Mouse (Mus musculus): ENCODE results near the gene Wdr86. TPM values are rescaled to one million over a fixed set of nuclear protein-coding genes. Genes with fewer than 3 reads are reported as not detected.

Gene Wdr86
- total and polyA plus RNA-seq, 2 experiments from 2014 or later: 4.4 to 13.1 TPM

- Histone ChIP-seq H3K9ac (no peak overlapping the region), H3K4me3 (ENCODE audit: low read depth, low read length) (no peak overlapping the region)
Measured at GRCm38 (mm10) chr5:24723527-24724269, 6.8 kb downstream of the Wdr86 start.

DNA sequence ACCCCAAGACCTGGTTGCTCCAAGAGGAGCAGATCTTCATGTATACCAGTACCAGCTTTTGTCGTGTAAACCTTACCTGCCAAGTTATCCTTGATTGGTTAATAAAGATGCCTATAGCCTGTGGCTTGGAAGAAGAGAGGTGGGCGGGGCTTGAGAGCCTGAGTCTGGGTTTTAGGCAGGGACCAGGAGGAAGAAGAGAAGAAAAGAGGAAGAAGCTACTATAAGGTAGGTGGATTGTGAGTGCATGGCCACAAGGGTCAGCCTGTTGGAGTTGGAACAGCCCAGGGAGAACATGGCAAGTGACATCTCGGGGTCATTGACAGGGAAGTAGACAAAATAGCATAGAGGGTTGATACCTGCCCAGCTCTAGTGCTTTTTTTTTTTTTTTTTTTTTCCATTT, 10.7 kb downstream of the Wdr86 start:
- Histone ChIP-seq H3K36me3 (ENCODE audit: insufficient read depth) (no peaks in the 10 kb centered on the region), H3K27me3 (ENCODE audit: insufficient read depth, low read length) (no peaks in the 10 kb centered on the region), H3K4me2 (ENCODE audit: low read depth) (no peak overlapping the region), H3K9me3 (ENCODE audit: low read length) (no peaks in the 10 kb centered on the region), H3K9ac (no peak overlapping the region), H3K4me1 (ENCODE audit: insufficient read depth) (no peaks in the 10 kb centered on the region), H3K4me3 (ENCODE audit: low read depth, low read length) (no peak overlapping the region), H3K27ac (ENCODE audit: low read depth, low read length) (no peak overlapping the region)
- no peak for DNase-seq
- 79% methylated on average over 3 of the region's 3 CpGs for WGBS
- no peak for ATAC-seq
- TF ChIP-seq CTCF (IDR thresholded peaks at IDR 0.05; ENCODE audit: low read depth): no peak

More at GRCm38 (mm10) chr5:24723527-24724269, 6.8 kb downstream of the Wdr86 start:
- Histone ChIP-seq H3K4me2 (ENCODE audit: low read depth) (no peak overlapping the region), H3K27me3 (ENCODE audit: insufficient read depth, low read length) (no peaks in the 10 kb centered on the region), H3K27ac (ENCODE audit: low read depth, low read length) (no peak overlapping the region), H3K36me3 (ENCODE audit: insufficient read depth) (no peaks in the 10 kb centered on the region), H3K9me3 (ENCODE audit: low read length) (no peaks in the 10 kb centered on the region), H3K4me1 (ENCODE audit: insufficient read depth) (no peaks in the 10 kb centered on the region)
- WGBS: 57% methylated on average over 11 of the region's 11 CpGs
- no peak for TF ChIP-seq CTCF (IDR thresholded peaks at IDR 0.05; ENCODE audit: low read depth)
- ATAC-seq: no peak
- peak; percentile 30 for DNase-seq

DNA sequence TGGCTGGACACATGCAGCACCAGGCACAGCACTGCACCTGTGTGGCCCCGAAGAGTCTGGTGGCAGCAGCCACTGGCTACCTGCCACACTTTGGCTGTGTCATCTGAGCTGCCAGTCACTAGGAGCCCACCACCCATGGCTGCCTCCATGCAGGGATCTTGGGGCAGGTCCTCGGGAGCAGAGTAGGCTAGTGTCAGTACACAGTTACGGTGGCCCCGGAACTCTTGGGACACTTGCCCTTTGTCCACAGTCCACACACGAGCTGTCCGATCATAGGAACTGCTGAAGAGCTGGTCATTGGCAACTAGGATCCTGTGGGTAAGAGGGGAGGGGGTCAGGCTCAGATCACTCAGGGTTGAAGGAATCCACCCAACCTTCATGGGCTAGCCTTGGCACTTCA, 12.5 kb downstream of the Wdr86 start:
- Histone ChIP-seq H3K27ac (ENCODE audit: low read depth, low read length) (no peak overlapping the region), H3K9ac (no peak overlapping the region), H3K4me2 (ENCODE audit: low read depth) (no peak overlapping the region), H3K27me3 (ENCODE audit: insufficient read depth, low read length) (no peaks in the 10 kb centered on the region), H3K36me3 (ENCODE audit: insufficient read depth) (no peaks in the 10 kb centered on the region), H3K4me3 (ENCODE audit: low read depth, low read length) (no peak overlapping the region), H3K4me1 (ENCODE audit: insufficient read depth) (no peaks in the 10 kb centered on the region), H3K9me3 (ENCODE audit: low read length) (no peaks in the 10 kb centered on the region)
- no peak for DNase-seq
- no peak for ATAC-seq
- WGBS: 92% methylated on average over 6 of the region's 6 CpGs
- no peak for TF ChIP-seq CTCF (IDR thresholded peaks at IDR 0.05; ENCODE audit: low read depth)

- Histone ChIP-seq H3K36me3 (ENCODE audit: insufficient read depth) (peaks cover 19% of the 10 kb centered on the region), H3K27ac (ENCODE audit: low read depth, low read length) (no peak overlapping the region), H3K9ac (no peak overlapping the region), H3K4me1 (ENCODE audit: insufficient read depth) (no peaks in the 10 kb centered on the region), H3K4me3 (ENCODE audit: low read depth, low read length) (no peak overlapping the region), H3K9me3 (ENCODE audit: low read length) (peaks cover 8% of the 10 kb centered on the region; the same call in 1 of the 2 replicates), H3K4me2 (ENCODE audit: low read depth) (no peak overlapping the region), H3K27me3 (ENCODE audit: insufficient read depth, low read length) (no peaks in the 10 kb centered on the region)
- ATAC-seq: no peak
- no peak for TF ChIP-seq CTCF (IDR thresholded peaks at IDR 0.05; ENCODE audit: low read depth)
- no peak for DNase-seq
- WGBS: 83% methylated on average over 6 of the region's 6 CpGs
Measured at GRCm38 (mm10) chr5:24713987-24714386, 16.5 kb downstream of the Wdr86 start.

- WGBS: 61% methylated on average over 2 of the region's 2 CpGs
- Histone ChIP-seq H3K9ac (no peak overlapping the region), H3K36me3 (ENCODE audit: insufficient read depth) (peaks cover 27% of the 10 kb centered on the region), H3K27me3 (ENCODE audit: insufficient read depth, low read length) (no peaks in the 10 kb centered on the region), H3K4me3 (ENCODE audit: low read depth, low read length) (no peak overlapping the region), H3K9me3 (ENCODE audit: low read length) (peaks cover 8% of the 10 kb centered on the region; the same call in 1 of the 2 replicates), H3K27ac (ENCODE audit: low read depth, low read length) (no peak overlapping the region), H3K4me1 (ENCODE audit: insufficient read depth) (no peaks in the 10 kb centered on the region), H3K4me2 (ENCODE audit: low read depth) (no peak overlapping the region)
- peak; percentile 86 for ATAC-seq
- DNase-seq: peak; percentile 58
- TF ChIP-seq CTCF (IDR thresholded peaks at IDR 0.05; ENCODE audit: low read depth): no peak
Measured at GRCm38 (mm10) chr5:24713199-24713598, 17.3 kb downstream of the Wdr86 start.

DNA sequence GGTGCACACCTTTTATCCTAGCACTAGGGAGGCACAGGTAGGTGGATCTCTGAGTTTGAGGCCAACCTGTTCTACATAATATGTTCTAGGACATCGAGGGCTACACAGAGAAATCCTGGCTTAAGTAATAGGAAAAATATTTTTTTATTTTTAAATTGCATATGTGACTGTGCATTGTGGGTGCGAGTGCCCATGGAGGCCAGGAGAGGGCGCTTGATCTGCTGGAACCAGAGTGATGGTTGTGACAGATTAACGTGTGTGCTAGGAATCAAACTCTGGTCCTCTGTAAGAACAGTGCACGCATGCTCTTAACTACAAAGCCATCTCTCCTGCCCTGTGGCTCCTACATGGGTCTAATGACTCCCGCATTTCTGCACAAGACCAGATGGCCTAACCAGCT, 18.9 kb downstream of the Wdr86 start:
- 96% methylated on average over 6 of the region's 6 CpGs for WGBS
- Histone ChIP-seq H3K9me3 (ENCODE audit: low read length) (peaks cover 8% of the 10 kb centered on the region; the same call in 1 of the 2 replicates), H3K27me3 (ENCODE audit: insufficient read depth, low read length) (no peaks in the 10 kb centered on the region), H3K27ac (ENCODE audit: low read depth, low read length) (no peak overlapping the region), H3K4me1 (ENCODE audit: insufficient read depth) (no peaks in the 10 kb centered on the region), H3K36me3 (ENCODE audit: insufficient read depth) (peaks cover 43% of the 10 kb centered on the region), H3K4me3 (ENCODE audit: low read depth, low read length) (no peak overlapping the region), H3K9ac (no peak overlapping the region), H3K4me2 (ENCODE audit: low read depth) (no peak overlapping the region)
- no peak for ATAC-seq
- no peak for DNase-seq
- TF ChIP-seq CTCF (IDR thresholded peaks at IDR 0.05; ENCODE audit: low read depth): no peak; the same call in 1 of the 2 replicates

DNA sequence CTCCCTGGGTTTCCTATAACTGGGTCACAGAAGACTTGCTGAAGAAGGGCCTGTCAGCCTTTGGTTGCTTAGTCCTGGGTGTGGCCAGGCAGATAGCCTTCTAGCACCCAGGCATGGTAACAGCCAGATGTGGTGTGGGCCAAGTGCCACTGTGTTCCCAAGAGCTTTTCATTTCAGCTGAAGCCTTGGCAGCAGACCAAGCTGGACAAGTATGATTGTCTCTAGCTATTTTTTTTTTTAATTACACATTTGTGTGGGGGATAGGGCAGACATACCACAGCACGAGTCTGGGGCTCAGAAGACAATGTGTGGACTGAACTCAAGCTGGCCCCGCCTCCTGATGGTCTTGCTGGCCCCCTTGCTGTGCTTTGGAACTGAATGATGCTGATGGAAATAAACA, 20.6 kb downstream of the Wdr86 start:
- Histone ChIP-seq H3K4me3 (ENCODE audit: low read depth, low read length) (no peak overlapping the region), H3K9me3 (ENCODE audit: low read length) (peaks cover 8% of the 10 kb centered on the region; the same call in 1 of the 2 replicates), H3K4me2 (ENCODE audit: low read depth) (no peak overlapping the region), H3K36me3 (ENCODE audit: insufficient read depth) (peaks cover 59% of the 10 kb centered on the region), H3K4me1 (ENCODE audit: insufficient read depth) (no peaks in the 10 kb centered on the region), H3K27ac (ENCODE audit: low read depth, low read length) (no peak overlapping the region), H3K27me3 (ENCODE audit: insufficient read depth, low read length) (no peaks in the 10 kb centered on the region), H3K9ac (no peak overlapping the region)
- no peak for DNase-seq
- no peak for ATAC-seq
- WGBS: 55% methylated on average over 2 of the region's 2 CpGs
- no peak for TF ChIP-seq CTCF (IDR thresholded peaks at IDR 0.05; ENCODE audit: low read depth)

All from forebrain, postnatal 0 days (tissue).